Mouse (Mus musculus): ENCODE measurements around the gene Anxa6. TPM values are rescaled to one million over a fixed set of nuclear protein-coding genes. Genes with fewer than 3 reads are reported as not detected.
"Not testable (repeated sequence)": the region's sequence is repeated elsewhere in the genome, so short reads cannot be mapped to it uniquely, and the experiment has no call there.

The Anxa6 gene
- total RNA-seq, 2 experiments from 2014 or later: 168 to 176 TPM

- intact Hi-C loops (cut with DNase I): no loop called here
- no peak for DNase-seq
Measured at GRCm38 (mm10) chr11:54972049-54972723, 61.1 kb downstream of the Anxa6 start.

- intact Hi-C loops (cut with DNase I): no loop called here
Measured at GRCm38 (mm10) chr11:54971365-54972048, 61.7 kb downstream of the Anxa6 start.

GRCm38 (mm10) chr11:54965234-54965633, 68.0 kb downstream of the Anxa6 start:
- intact Hi-C loops (cut with DNase I): no loop called here
- DNase-seq: no peak

More at GRCm38 (mm10) chr11:54971365-54972048, 61.7 kb downstream of the Anxa6 start:
- no peak for DNase-seq

- DNase-seq: no peak
- intact Hi-C loops (cut with DNase I): no loop called here
Measured at GRCm38 (mm10) chr11:54962810-54963209, 70.4 kb downstream of the Anxa6 start, which contains the start of gene Tnip1. Tnip1 (minus strand) TSS chr11:54962917.

- DNase-seq: no peak
- intact Hi-C loops (cut with DNase I): no loop called here
Measured at GRCm38 (mm10) chr11:54961921-54962320, 71.3 kb downstream of the Anxa6 start.

- no peak for DNase-seq
- intact Hi-C loops (cut with DNase I): no loop called here
Measured at GRCm38 (mm10) chr11:54961164-54961850, 71.9 kb downstream of the Anxa6 start.

- intact Hi-C loops (cut with DNase I): no loop called here
Measured at GRCm38 (mm10) chr11:54960251-54960650, 73.0 kb downstream of the Anxa6 start.

GRCm38 (mm10) chr11:54958571-54959073, 74.6 kb downstream of the Anxa6 start:
- DNase-seq: no peak
- intact Hi-C loops (cut with DNase I): no loop called here

More at GRCm38 (mm10) chr11:54960251-54960650, 73.0 kb downstream of the Anxa6 start:
- no peak for DNase-seq

- DNase-seq; intact Hi-C loops (cut with DNase I): not testable (repeated sequence)
Measured at GRCm38 (mm10) chr11:54957708-54958107, 75.5 kb downstream of the Anxa6 start.

GRCm38 (mm10) chr11:54956912-54957311, 76.3 kb downstream of the Anxa6 start:
- DNase-seq: no peak

GRCm38 (mm10) chr11:54955735-54956480, 77.3 kb downstream of the Anxa6 start:
- peak; percentile 99 to 100 for DNase-seq
- intact Hi-C loops (cut with DNase I): no loop called here

More at GRCm38 (mm10) chr11:54956912-54957311, 76.3 kb downstream of the Anxa6 start:
- intact Hi-C loops (cut with DNase I): no loop called here

- DNase-seq; intact Hi-C loops (cut with DNase I): not testable (repeated sequence)
Measured at GRCm38 (mm10) chr11:54955400-54955734, 77.9 kb downstream of the Anxa6 start.

- DNase-seq: no peak
- intact Hi-C loops (cut with DNase I): no loop called here
Measured at GRCm38 (mm10) chr11:54954716-54955115, 78.5 kb downstream of the Anxa6 start.

GRCm38 (mm10) chr11:54953993-54954446, 79.2 kb downstream of the Anxa6 start:
- DNase-seq: no peak
- intact Hi-C loops (cut with DNase I): no loop called here

- no peak for DNase-seq
- intact Hi-C loops (cut with DNase I): no loop called here
Measured at GRCm38 (mm10) chr11:54952651-54953050, 80.6 kb downstream of the Anxa6 start.

GRCm38 (mm10) chr11:54950684-54951083, 82.6 kb downstream of the Anxa6 start:
- no peak for DNase-seq
- intact Hi-C loops (cut with DNase I): no loop called here

- no peak for DNase-seq
- intact Hi-C loops (cut with DNase I): no loop called here
Measured at GRCm38 (mm10) chr11:54949717-54950116, 83.5 kb downstream of the Anxa6 start.

- intact Hi-C loops (cut with DNase I): no loop called here
- no peak for DNase-seq
Measured at GRCm38 (mm10) chr11:54944702-54945101, 88.5 kb downstream of the Anxa6 start.

- DNase-seq: no peak
- intact Hi-C loops (cut with DNase I): no loop called here
Measured at GRCm38 (mm10) chr11:54940056-54940455, 93.2 kb downstream of the Anxa6 start.

GRCm38 (mm10) chr11:54939501-54939900, 93.7 kb downstream of the Anxa6 start:
- intact Hi-C loops (cut with DNase I): no loop called here
- no peak for DNase-seq

Data from gastrocnemius, postnatal 36 days (tissue).